Mouse (Mus musculus) CH12.LX (cell line): ENCODE data around the gene 2310033P09Rik. TPM values are rescaled to one million over a fixed set of nuclear protein-coding genes. Genes with fewer than 3 reads are reported as not detected.

ENCODE experiments used
- DNase-seq: peaks from one replicate; pipeline ENCODE4 v3.0.0-alpha.2; 2013; ENCODE audit errors: extremely low read depth
- H3K27ac ChIP-seq: 2 replicates; pipeline ENCODE4 v1.5.1; 2012; ENCODE audit warnings: low read depth, mild to moderate bottlenecking, control low read depth, moderate library complexity; ENCODE audit not compliant: insufficient read depth
- H3K27me3 ChIP-seq: replicated peaks from 2 replicates; pipeline ENCODE3; 2012; ENCODE audit warnings: inconsistent platforms
- H3K36me3 ChIP-seq, 2 experiments: replicated peaks in 1 of 2; 2 replicates each; pipeline versions ENCODE3 to v1.6.1; 2012; ENCODE audit warnings: inconsistent platforms in 1 of 2, low read length in 1 of 2, mild to moderate bottlenecking in 1 of 2, mixed read lengths in 1 of 2, moderate library complexity in 1 of 2; ENCODE audit not compliant: control insufficient read depth in 1 of 2, insufficient read depth in 1 of 2
- H3K4me1 ChIP-seq, 2 experiments: 2 replicates each; pipeline ENCODE4 v1.6.1; 2012; ENCODE audit warnings: inconsistent platforms in 1 of 2, moderate library complexity in 1 of 2; ENCODE audit not compliant: insufficient read depth in 2 of 2, control insufficient read depth in 1 of 2
- H3K4me2 ChIP-seq: 2 replicates; pipeline ENCODE4 v1.6.1; 2012; ENCODE audit warnings: low read depth, mild to moderate bottlenecking, control low read depth; ENCODE audit not compliant: poor library complexity, insufficient read depth, severe bottlenecking
- H3K4me3 ChIP-seq, 3 experiments: fragments of 150-350 bp in 1 of 3; sonication (generic) in 1 of 3; replicated peaks in 1 of 3; 2 replicates each; pipeline versions ENCODE3 to v1.5.1; 2011 to 2012; ENCODE audit warnings: low read depth in 2 of 3, low read length in 2 of 3, mild to moderate bottlenecking in 2 of 3, moderate library complexity in 2 of 3, control low read depth in 1 of 3, improper control_type of control experiment in 1 of 3, inconsistent platforms in 1 of 3, mixed read lengths in 1 of 3; ENCODE audit not compliant: poor library complexity in 1 of 3
- H3K79me2 ChIP-seq: replicated peaks from 2 replicates; pipeline ENCODE4 v1.6.1; 2012; ENCODE audit warnings: mild to moderate bottlenecking, moderate library complexity; ENCODE audit not compliant: control insufficient read depth, poor library complexity, insufficient read depth, severe bottlenecking; ENCODE audit errors: extremely low read depth
- H3K9ac ChIP-seq: 2 replicates; pipeline ENCODE4 v1.6.1; 2012; ENCODE audit warnings: low read depth, mild to moderate bottlenecking, control low read depth, moderate library complexity; ENCODE audit not compliant: insufficient read depth
- H3K9me3 ChIP-seq: replicated peaks from 2 replicates; pipeline ENCODE3; 2012; ENCODE audit warnings: low read length, inconsistent platforms, mixed read lengths
- BHLHE40 ChIP-seq: IDR thresholded peaks from 2 replicates; pipeline ENCODE4 v1.6.1; 2011; ENCODE audit warnings: mild to moderate bottlenecking, low read depth, low read length, improper control_type of control experiment
- CHD1 ChIP-seq: IDR thresholded peaks from 2 replicates; pipeline ENCODE4 v1.6.1; 2012; ENCODE audit warnings: low read depth, low read length, improper control_type of control experiment, inconsistent platforms
- CHD2 ChIP-seq: IDR thresholded peaks from 2 replicates; pipeline ENCODE4 v1.6.1; 2011; ENCODE audit warnings: low read length, improper control_type of control experiment
- CTCF ChIP-seq, 2 experiments: IDR thresholded peaks in 1 of 2; conservative IDR thresholded peaks in 1 of 2; 2 replicates each; pipeline ENCODE4 v1.5.1; 2011 to 2012; ENCODE audit warnings: low read depth in 2 of 2, low read length in 2 of 2, improper control_type of control experiment in 1 of 2, inconsistent platforms in 1 of 2, mild to moderate bottlenecking in 1 of 2, moderate library complexity in 1 of 2
- E2F4 ChIP-seq: IDR thresholded peaks from 2 replicates; pipeline ENCODE4 v1.6.1; 2011; ENCODE audit warnings: low read depth, low read length, improper control_type of control experiment; ENCODE audit not compliant: insufficient replicate concordance
- ELF1 ChIP-seq: IDR thresholded peaks from 2 replicates; pipeline ENCODE4 v1.6.1; 2014; ENCODE audit warnings: low read depth, mild to moderate bottlenecking, inconsistent platforms, low read length, improper control_type of control experiment
- EP300 ChIP-seq: IDR thresholded peaks from 2 replicates; pipeline ENCODE4 v1.6.1; 2011; ENCODE audit warnings: low read length, improper control_type of control experiment
- ETS1 ChIP-seq: conservative IDR thresholded peaks from 2 replicates; pipeline ENCODE4 v1.6.1; 2012; ENCODE audit warnings: low read depth, mild to moderate bottlenecking, inconsistent platforms, low read length, improper control_type of control experiment, moderate library complexity
- GABPA ChIP-seq: IDR thresholded peaks from 2 replicates; pipeline ENCODE4 v1.6.1; 2012; ENCODE audit warnings: low read depth, low read length, improper control_type of control experiment, inconsistent platforms; ENCODE audit not compliant: insufficient replicate concordance
- HCFC1 ChIP-seq: IDR thresholded peaks from 2 replicates; pipeline ENCODE4 v1.6.1; 2012; ENCODE audit warnings: low read depth, mild to moderate bottlenecking, inconsistent platforms, low read length, improper control_type of control experiment
- JUND ChIP-seq: conservative IDR thresholded peaks from 2 replicates; pipeline ENCODE4 v1.6.1; 2011; ENCODE audit warnings: low read depth, low read length, improper control_type of control experiment
- KAT2A ChIP-seq: IDR thresholded peaks from 2 replicates; pipeline ENCODE4 v1.6.1; 2012; ENCODE audit warnings: low read length, improper control_type of control experiment, inconsistent platforms; ENCODE audit not compliant: insufficient replicate concordance
- MAFK ChIP-seq: IDR thresholded peaks from 2 replicates; pipeline ENCODE4 v1.6.1; 2011; ENCODE audit warnings: low read length, improper control_type of control experiment; ENCODE audit not compliant: insufficient replicate concordance
- MAX ChIP-seq: IDR thresholded peaks from 2 replicates; pipeline ENCODE4 v1.6.1; 2011; ENCODE audit warnings: low read length, improper control_type of control experiment
- MAZ ChIP-seq: IDR thresholded peaks from 2 replicates; pipeline ENCODE4 v1.6.1; 2012; ENCODE audit warnings: low read depth, mild to moderate bottlenecking, inconsistent platforms, low read length, improper control_type of control experiment, moderate library complexity
- MEF2A ChIP-seq: IDR thresholded peaks from 2 replicates; pipeline ENCODE4 v1.6.1; 2014; ENCODE audit warnings: low read depth, mild to moderate bottlenecking, inconsistent platforms, low read length, improper control_type of control experiment, borderline replicate concordance
- MXI1 ChIP-seq: IDR thresholded peaks from 2 replicates; pipeline ENCODE4 v1.6.1; 2011; ENCODE audit warnings: mild to moderate bottlenecking, low read depth, low read length, improper control_type of control experiment
- MYC ChIP-seq: IDR thresholded peaks from 2 replicates; pipeline ENCODE4 v1.6.1; 2011; ENCODE audit warnings: low read depth, mild to moderate bottlenecking, improper control_type of control experiment, low read length
- NELFE ChIP-seq: IDR thresholded peaks from 2 replicates; pipeline ENCODE4 v1.6.1; 2011; ENCODE audit warnings: low read depth, low read length, improper control_type of control experiment
- NRF1 ChIP-seq: IDR thresholded peaks from 2 replicates; pipeline ENCODE4 v1.6.1; 2014; ENCODE audit warnings: low read depth, mild to moderate bottlenecking, inconsistent platforms, low read length, improper control_type of control experiment, moderate library complexity
- POLR2A ChIP-seq: IDR thresholded peaks from 2 replicates; pipeline ENCODE4 v1.6.1; 2011; ENCODE audit warnings: low read depth, mild to moderate bottlenecking, improper control_type of control experiment, low read length
- POLR2AphosphoS2 ChIP-seq: IDR thresholded peaks from 2 replicates; pipeline ENCODE4 v1.6.1; 2011; ENCODE audit warnings: low read depth, low read length, improper control_type of control experiment
- RCOR1 ChIP-seq: conservative IDR thresholded peaks from 2 replicates; pipeline ENCODE4 v1.6.1; 2012; ENCODE audit warnings: low read depth, mild to moderate bottlenecking, inconsistent platforms, low read length, improper control_type of control experiment
- SIN3A ChIP-seq: IDR thresholded peaks from 2 replicates; pipeline ENCODE4 v1.6.1; 2012; ENCODE audit warnings: low read length, improper control_type of control experiment, inconsistent platforms
- SMC3 ChIP-seq: IDR thresholded peaks from 2 replicates; pipeline ENCODE4 v1.6.1; 2011; ENCODE audit warnings: low read depth, low read length, improper control_type of control experiment
- TBP ChIP-seq: conservative IDR thresholded peaks from 2 replicates; pipeline ENCODE4 v1.6.1; 2011; ENCODE audit warnings: low read depth, low read length, improper control_type of control experiment
- TCF12 ChIP-seq: IDR thresholded peaks from 2 replicates; pipeline ENCODE4 v1.6.1; 2014; ENCODE audit warnings: low read depth, mild to moderate bottlenecking, inconsistent platforms, low read length, improper control_type of control experiment
- UBTF ChIP-seq: IDR thresholded peaks from 2 replicates; pipeline ENCODE4 v1.6.1; 2012; ENCODE audit warnings: low read depth, mild to moderate bottlenecking, inconsistent platforms, low read length, improper control_type of control experiment, moderate library complexity
- USF1 ChIP-seq: IDR thresholded peaks from 2 replicates; pipeline ENCODE4 v1.6.1; 2014; ENCODE audit warnings: low read depth, mild to moderate bottlenecking, inconsistent platforms, low read length, improper control_type of control experiment
- ZC3H11A ChIP-seq: IDR thresholded peaks from 2 replicates; pipeline ENCODE4 v1.6.1; 2012; ENCODE audit warnings: low read depth, mild to moderate bottlenecking, inconsistent platforms, low read length, improper control_type of control experiment
- ZKSCAN1 ChIP-seq: IDR thresholded peaks from 2 replicates; pipeline ENCODE4 v1.6.1; 2012; ENCODE audit warnings: low read depth, inconsistent platforms, low read length, improper control_type of control experiment, borderline replicate concordance
- ZMIZ1 ChIP-seq: IDR thresholded peaks from 2 replicates; pipeline ENCODE4 v1.6.1; 2012; ENCODE audit warnings: low read depth, mild to moderate bottlenecking, inconsistent platforms, low read length, improper control_type of control experiment
- ZNF384 ChIP-seq: IDR thresholded peaks from 2 replicates; pipeline ENCODE4 v1.6.1; 2012; ENCODE audit warnings: low read depth, low read length, improper control_type of control experiment, inconsistent platforms
- dilution Hi-C: fragments of 300-500 bp; cut with MboI; formaldehyde crosslinking; loops from 2 replicates; pipeline ENCODE4 v1.14.3; 2020; ENCODE audit warnings: low sequenced_read_pairs; ENCODE audit not compliant: extremely low pct_unique_long_range_greater_than_20kb, extremely low pct_ligation_motif_present
- in situ Hi-C: fragments of 300-500 bp; cut with MboI; formaldehyde crosslinking; loops from 3 replicates; pipeline ENCODE4 v1.14.3; 2019; ENCODE audit warnings: low sequenced_read_pairs, low pct_ligation_motif_present, low pct_unique_long_range_greater_than_20kb, mixed read lengths
- polyA plus RNA-seq: library from polyadenylated mRNA; unstranded; fragments of >175 nt; gene quantifications from 2 replicates; pipeline ENCODE4 v1.2.1, GENCODE M21; 2012; ENCODE audit warnings: low read depth; ENCODE audit not compliant: insufficient read length
- total RNA-seq, 2 experiments: library from RNA; depleted of rRNA; stranded (reverse); fragments of 300-350 nt in 1 of 2; fragments of >200 nt in 1 of 2; gene quantifications; 2 replicates each; pipeline ENCODE4 v1.2.3; 2012 to 2014

2310033P09Rik gene
- total and polyA plus RNA-seq, 3 experiments: 7.9 to 44.1 (median 15.3) TPM

DNA sequence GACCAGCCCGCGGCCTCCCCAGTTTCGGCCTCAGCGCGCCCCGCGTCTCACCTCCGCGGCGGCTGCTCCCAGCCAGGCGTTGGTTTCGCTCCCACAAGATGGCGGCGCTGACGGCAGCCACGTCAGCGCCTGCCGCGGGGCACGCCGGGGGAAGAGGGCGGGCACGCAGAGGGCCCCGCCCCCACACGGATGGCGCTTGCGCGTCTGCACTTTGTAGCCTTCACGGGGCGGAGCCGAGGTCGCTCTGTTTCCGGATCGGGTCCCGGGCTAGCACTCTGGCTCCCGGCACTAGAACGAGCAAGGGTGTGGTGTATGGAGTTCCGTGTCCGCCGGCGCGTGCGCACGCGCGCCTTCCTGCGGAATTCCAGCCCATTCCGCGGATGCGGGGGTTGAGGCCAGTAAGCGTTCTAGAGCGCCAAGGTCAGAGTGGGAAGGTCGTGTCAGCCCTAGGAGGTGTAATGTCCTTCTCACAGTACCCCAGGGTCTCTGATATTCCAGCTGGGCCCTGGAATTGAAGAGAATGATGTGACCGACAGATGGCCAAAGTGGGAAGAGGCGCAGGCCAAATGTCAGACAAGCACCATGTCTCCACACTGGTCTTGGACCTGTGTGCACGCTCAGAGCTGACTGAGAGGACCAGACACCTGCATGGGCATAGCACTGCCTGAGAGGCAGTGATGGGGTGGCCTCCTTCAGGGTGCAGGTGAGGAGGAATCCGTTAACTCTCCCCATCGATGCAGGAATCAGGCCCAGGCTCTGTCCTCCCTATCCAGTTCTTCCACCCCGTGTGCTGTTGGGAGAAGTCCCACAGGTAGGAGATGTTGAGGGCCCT, 20.2 kb downstream of the 2310033P09Rik start, which contains the start of gene Arf1:
Gene Arf1 (minus strand): TSS at position 149 of the 832 bp plus-strand sequence.
- DNase-seq: peak; percentile 97
- H3K9ac ChIP-seq: peak within 1 kb of the TSS; percentile 99
- in situ Hi-C loops (no loop called here), dilution Hi-C loops (no loop called here)
- peak within 1 kb of the TSS; percentile 89 for H3K27ac ChIP-seq
- H3K79me2 ChIP-seq: peaks cover 45% of the 10 kb centered on the region
- no peaks in the 10 kb centered on the region for H3K27me3 ChIP-seq
- H3K9me3 ChIP-seq: no peaks in the 10 kb centered on the region
- H3K4me2 ChIP-seq: peak within 1 kb of the TSS; percentile 80
- H3K36me3 ChIP-seq: peaks cover 4 to 21% of the 10 kb centered on the region in 2 experiments
- peaks cover 9 to 52% of the 10 kb centered on the region in 2 experiments for H3K4me1 ChIP-seq
- peak within 1 kb of the TSS; percentile 89 to 98 (median 91) for H3K4me3 ChIP-seq
- TF ChIP-seq ZC3H11A (no peak), MAFK (peak; percentile 41; the same call in 1 of the 2 replicates), MAX (peak; percentile 52; the same call in 1 of the 2 replicates), NELFE (peak; percentile 97), BHLHE40 (peak; percentile 85), E2F4 (no peak), RCOR1 (no peak), KAT2A (peak; percentile 76; the same call in 1 of the 2 replicates), CHD1 (no peak), MYC (no peak), MAZ (no peak), SMC3 (no peak), USF1 (no peak; the same call in 1 of the 2 replicates), ELF1 (peak; percentile 97), HCFC1 (peak; percentile 88), TBP (peak; percentile 82), MXI1 (peak; percentile 73; the same call in 1 of the 2 replicates), ZKSCAN1 (no peak), CHD2 (peak; percentile 15; the same call in 1 of the 2 replicates), TCF12 (peak; percentile 96), GABPA (no peak; the same call in 1 of the 2 replicates), EP300 (no peak), ETS1 (no peak), JUND (no peak), POLR2AphosphoS2 (peak; percentile 77; the same call in 1 of the 2 replicates), ZMIZ1 (peak; percentile 95), CTCF (conservative IDR thresholded peaks at IDR 0.05 in 1 of 2, IDR thresholded peaks at IDR 0.05 in 1 of 2; ENCODE audit: low read depth in 2 of 2, low read length in 2 of 2) (no peak), MEF2A (peak; percentile 87), SIN3A (no peak), NRF1 (peak; percentile 95), UBTF (peak; percentile 87; the same call in 1 of the 2 replicates), ZNF384 (0 out of 2 replicates have a peak, but pooled peaks have one; percentile 8), POLR2A (peak; percentile 98)
